Mouse (Mus musculus): ENCODE measurements around the gene Acadm.

DNA sequence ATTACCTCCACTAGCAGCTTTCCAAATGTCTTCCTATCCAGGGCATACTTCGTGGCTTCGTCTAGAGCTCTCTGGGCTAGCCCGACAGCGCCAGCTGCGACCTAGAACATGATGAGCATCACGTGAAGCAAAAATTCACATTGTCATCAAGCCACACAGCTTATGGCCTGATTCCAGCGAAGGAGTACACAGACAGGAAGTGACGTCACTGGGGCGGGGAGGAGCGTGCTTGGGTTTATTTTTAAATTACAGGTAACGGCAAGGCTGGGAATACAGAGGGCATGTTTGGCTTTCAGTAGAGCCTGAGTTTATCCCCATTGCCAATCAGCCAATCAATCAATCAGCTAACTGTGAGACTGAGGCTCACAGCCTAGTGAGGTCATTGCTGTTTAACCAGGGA, 14.9 kb downstream of the Acadm start:
- TF ChIP-seq POLR2A (IDR thresholded peaks at IDR 0.05; ENCODE audit: low read depth, low read length) (no peak), CTCF (conservative IDR thresholded peaks at IDR 0.05; ENCODE audit: insufficient read depth, insufficient read length, low read depth, low read length) (no peak)

All from kidney, adult 2 months (tissue).